ENCODE assay signal across 24 mouse cellular contexts in genomic region chr4:81996445-81996844, GRCm38 (mm10).
"Had no signal": no experiment of that assay in that cellular context is flagged by ENCODE, and none has a peak within 500 bp of the region (broad histone marks: within the 10 kb centered on the region; RNA-seq: fewer than 3 reads in every experiment).

No protein-coding gene starts in this region.

- ATAC-seq: hindbrain, embryonic 16.5 days; inflammation-experienced regulatory T-cells, adult 6 months; intestine, embryonic 15.5 days; intestine, postnatal 0 days; liver, embryonic 12.5 days had no signal

- H3K27ac ChIP-seq: heart, embryonic 10.5 days; hindbrain, embryonic 10.5 days; hindbrain, embryonic 12.5 days; hindbrain, embryonic 14.5 days; intestine, embryonic 15.5 days; limb, embryonic 13.5 days; limb, embryonic 15.5 days; liver, embryonic 12.5 days; liver, embryonic 14.5 days had no signal

- H3K9ac ChIP-seq: heart, embryonic 12.5 days; hindbrain, embryonic 12.5 days; hindbrain, embryonic 14.5 days; intestine, embryonic 15.5 days; limb, embryonic 13.5 days; limb, embryonic 15.5 days; liver, embryonic 12.5 days; liver, embryonic 14.5 days had no signal

- DNase-seq: gastrocnemius, postnatal 10 days; heart, adult 18-20 months; heart, postnatal 10 days; heart, postnatal 4 days; kidney, adult 18-20 months; kidney, adult 8-10 months; kidney, postnatal 10 days; kidney, postnatal 36 days; layer of hippocampus, adult 9-11 months; layer of hippocampus, postnatal 36 days; left cerebral cortex, postnatal 4 days had no signal

- H3K27me3 ChIP-seq: heart, embryonic 12.5 days; hindbrain, embryonic 12.5 days; intestine, embryonic 15.5 days; limb, embryonic 13.5 days; limb, embryonic 15.5 days; liver, embryonic 12.5 days had no signal

- H3K36me3 ChIP-seq: heart, embryonic 10.5 days; heart, embryonic 12.5 days; hindbrain, embryonic 10.5 days; hindbrain, embryonic 12.5 days; intestine, embryonic 15.5 days; limb, embryonic 13.5 days; limb, embryonic 15.5 days; liver, embryonic 12.5 days had no signal

- H3K9me3 ChIP-seq: heart, embryonic 10.5 days; heart, embryonic 12.5 days; hindbrain, embryonic 10.5 days; hindbrain, embryonic 12.5 days; intestine, embryonic 15.5 days; limb, embryonic 13.5 days; limb, embryonic 15.5 days; liver, embryonic 12.5 days had no signal

- H3K4me2 ChIP-seq: heart, embryonic 12.5 days; hindbrain, embryonic 12.5 days; hindbrain, embryonic 14.5 days; intestine, embryonic 15.5 days; limb, embryonic 13.5 days; limb, embryonic 15.5 days; liver, embryonic 12.5 days had no signal

- H3K4me3 ChIP-seq: heart, embryonic 10.5 days; heart, embryonic 12.5 days; hindbrain, embryonic 10.5 days; hindbrain, embryonic 12.5 days; intestine, embryonic 15.5 days; limb, embryonic 13.5 days; limb, embryonic 15.5 days; liver, embryonic 12.5 days had no signal

- H3K4me1 ChIP-seq: intestine, embryonic 15.5 days; liver, embryonic 12.5 days had no signal
